Mouse (Mus musculus): ENCODE data around the gene Cplx3. TPM values are rescaled to one million over a fixed set of nuclear protein-coding genes. Genes with fewer than 3 reads are reported as not detected.

Gene Cplx3
- polyA plus RNA-seq, 1 experiment from 2014 or later: 3.1 TPM

DNA sequence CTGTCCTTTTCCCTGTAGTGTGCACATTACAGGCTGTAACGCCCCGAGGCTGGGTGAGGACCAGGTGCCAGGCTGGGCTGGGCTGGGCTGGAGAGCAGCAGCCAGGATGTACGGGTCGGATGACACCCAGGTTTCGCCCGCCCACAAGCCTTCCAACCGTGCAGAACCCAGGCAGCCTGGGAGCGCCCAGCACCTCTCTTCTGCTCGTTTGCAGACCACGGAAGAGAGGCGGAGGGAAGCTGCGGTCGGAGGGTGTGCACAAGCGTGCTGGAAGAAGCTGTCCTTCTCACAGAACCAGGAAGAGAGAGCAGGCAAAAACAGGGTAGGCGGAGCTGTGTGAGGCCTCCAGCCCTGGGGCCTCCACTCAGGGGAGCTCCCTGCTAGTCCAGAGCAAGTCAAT, 34.3 kb upstream of the Cplx3 start:
- H3K9ac ChIP-seq (ENCODE audit: low read length): peak overlapping the region; percentile 31; the same call in 1 of the 2 replicates
- H3K4me1 ChIP-seq (ENCODE audit: control insufficient read depth, insufficient read depth, low read length): peaks cover 47% of the 10 kb centered on the region
- 0 out of 2 replicates have a peak overlapping the region, but pooled peaks have one; percentile 7 for H3K27ac ChIP-seq (ENCODE audit: low read depth, low read length)
- DNase-seq (ENCODE audit: low spot score, missing footprints) (no peak), ATAC-seq (ENCODE audit: low FRiP score) (no peak)
- H3K4me3 ChIP-seq (ENCODE audit: low read depth, low read length): no peak overlapping the region
- no peaks in the 10 kb centered on the region for H3K36me3 ChIP-seq (ENCODE audit: control insufficient read depth, insufficient read depth, low read length)
- peak overlapping the region; percentile 8; the same call in 1 of the 2 replicates for H3K4me2 ChIP-seq
- H3K27me3 ChIP-seq (ENCODE audit: control insufficient read depth, insufficient read depth, low read length): no peaks in the 10 kb centered on the region
- no peaks in the 10 kb centered on the region for H3K9me3 ChIP-seq (ENCODE audit: control insufficient read depth, low read length)
- WGBS: 32% methylated on average over 15 of the region's 15 CpGs

DNA sequence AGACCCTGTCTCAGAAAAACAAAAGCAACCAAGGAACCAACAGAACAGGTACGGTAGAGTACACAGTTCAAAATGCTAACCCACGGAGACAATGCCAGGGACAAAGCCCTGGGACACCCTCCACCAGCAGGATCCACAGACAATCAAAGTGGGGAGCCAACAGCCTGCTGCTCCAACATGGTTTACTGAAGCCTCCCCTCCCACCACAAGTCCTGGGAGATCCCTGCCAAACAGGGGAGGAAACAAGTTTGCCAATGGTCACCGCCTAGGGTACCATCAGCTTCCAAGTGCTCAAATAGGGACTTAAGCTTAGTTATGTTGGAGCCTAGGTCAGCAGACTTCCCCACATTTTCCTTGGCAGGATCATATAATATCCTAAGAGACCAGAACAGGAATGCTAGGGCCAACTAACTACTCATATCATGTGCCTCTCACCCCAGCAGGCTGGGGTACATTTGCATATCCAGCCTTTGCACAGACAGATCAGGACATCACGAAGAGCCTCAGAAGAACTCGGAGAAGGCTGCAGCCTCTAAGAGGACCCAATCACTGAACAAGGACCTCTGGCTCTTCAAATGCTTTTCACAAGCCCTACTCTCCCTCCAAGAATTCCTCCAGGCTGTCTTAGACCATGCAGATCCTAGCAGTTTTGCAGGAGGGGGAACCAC, 33.7 kb upstream of the Cplx3 start:
- Histone ChIP-seq H3K4me2 (peak overlapping the region; percentile 8; the same call in 1 of the 2 replicates), H3K9ac (ENCODE audit: low read length) (peak overlapping the region; percentile 31; the same call in 1 of the 2 replicates), H3K9me3 (ENCODE audit: control insufficient read depth, low read length) (no peaks in the 10 kb centered on the region), H3K36me3 (ENCODE audit: control insufficient read depth, insufficient read depth, low read length) (no peaks in the 10 kb centered on the region), H3K4me1 (ENCODE audit: control insufficient read depth, insufficient read depth, low read length) (peaks cover 47% of the 10 kb centered on the region), H3K27ac (ENCODE audit: low read depth, low read length) (0 out of 2 replicates have a peak overlapping the region, but pooled peaks have one; percentile 7), H3K27me3 (ENCODE audit: control insufficient read depth, insufficient read depth, low read length) (no peaks in the 10 kb centered on the region), H3K4me3 (ENCODE audit: low read depth, low read length) (no peak overlapping the region)
- WGBS: 81% methylated on average over 5 of the region's 5 CpGs
- no peak for DNase-seq (ENCODE audit: low spot score, missing footprints)
- ATAC-seq (ENCODE audit: low FRiP score): no peak

DNA sequence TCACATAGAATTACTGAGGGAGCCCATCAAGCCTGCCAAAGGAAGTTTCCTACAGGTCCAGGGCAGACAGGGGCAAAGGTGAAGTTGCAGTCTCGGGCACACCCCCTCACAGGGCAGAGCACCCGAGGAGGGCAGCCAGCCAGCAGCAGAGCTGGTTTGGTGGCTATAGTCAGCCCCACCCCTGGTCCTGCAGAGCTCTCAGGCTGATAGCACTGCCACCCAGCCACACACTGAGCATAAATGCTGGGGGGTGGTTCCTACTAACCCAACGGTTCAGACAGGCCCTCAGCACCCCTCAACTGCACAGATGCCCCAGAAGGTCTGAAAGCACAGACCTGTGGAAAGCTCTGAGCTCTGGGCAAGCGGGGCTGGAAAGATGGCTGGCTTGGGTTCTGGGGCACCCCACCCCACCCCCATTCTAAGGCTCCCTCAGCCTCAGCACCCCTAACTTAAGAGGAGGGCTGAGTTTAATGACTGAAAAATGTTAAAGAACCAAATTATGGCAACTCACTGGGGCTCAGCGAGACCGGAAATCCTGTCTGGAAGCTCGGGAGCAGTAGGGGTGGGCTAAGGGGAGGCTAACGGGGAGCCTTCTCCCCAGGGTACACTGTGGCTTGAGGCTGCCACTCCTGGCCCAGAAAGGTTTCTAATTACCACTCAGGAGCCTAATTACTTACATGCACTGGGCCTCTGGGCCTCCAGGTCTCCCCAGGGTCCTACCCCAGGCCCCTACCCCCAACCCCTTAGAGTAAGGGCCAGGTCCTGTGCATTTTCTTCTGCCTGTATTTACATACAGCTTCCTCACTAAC, 32.8 kb upstream of the Cplx3 start:
- Histone ChIP-seq H3K4me3 (ENCODE audit: low read depth, low read length) (no peak overlapping the region), H3K9me3 (ENCODE audit: control insufficient read depth, low read length) (no peaks in the 10 kb centered on the region), H3K9ac (ENCODE audit: low read length) (no peak overlapping the region), H3K27ac (ENCODE audit: low read depth, low read length) (no peak overlapping the region; the same call in 1 of the 2 replicates), H3K36me3 (ENCODE audit: control insufficient read depth, insufficient read depth, low read length) (no peaks in the 10 kb centered on the region), H3K4me2 (no peak overlapping the region), H3K4me1 (ENCODE audit: control insufficient read depth, insufficient read depth, low read length) (peaks cover 42% of the 10 kb centered on the region), H3K27me3 (ENCODE audit: control insufficient read depth, insufficient read depth, low read length) (no peaks in the 10 kb centered on the region)
- ATAC-seq (ENCODE audit: low FRiP score) (no peak), DNase-seq (ENCODE audit: low spot score, missing footprints) (no peak)
- 54% methylated on average over 8 of the region's 8 CpGs for WGBS

DNA sequence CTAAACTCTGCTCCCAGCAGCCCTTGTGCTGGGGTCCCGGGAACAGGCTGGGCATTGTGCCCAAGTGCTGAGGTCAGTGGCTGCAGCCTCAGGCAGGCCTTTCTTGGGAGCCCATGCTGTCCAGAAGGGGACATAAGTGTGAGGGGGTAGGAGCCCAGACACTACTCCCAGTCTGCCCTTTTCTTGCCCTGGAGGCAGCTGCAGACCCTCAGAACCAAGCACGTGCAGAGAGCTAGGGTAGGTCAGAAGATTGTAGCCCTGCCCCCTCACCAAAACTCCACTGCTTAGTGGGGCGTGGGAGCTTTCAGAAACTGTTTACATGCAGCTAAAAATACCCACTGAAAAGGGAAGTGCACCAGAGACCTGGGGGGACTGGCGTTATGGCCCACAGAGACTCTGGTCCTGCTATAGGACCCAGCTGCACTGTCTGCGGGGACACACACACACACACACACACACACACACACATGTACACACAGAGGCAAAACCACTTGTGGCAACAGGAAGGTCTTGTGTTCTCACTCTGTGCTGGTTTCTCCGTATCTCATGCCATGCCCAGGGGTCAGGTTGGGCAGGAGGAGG, 31.8 kb upstream of the Cplx3 start:
- H3K9me3 ChIP-seq (ENCODE audit: control insufficient read depth, low read length): no peaks in the 10 kb centered on the region
- 72% methylated on average over 6 of the region's 6 CpGs for WGBS
- no peak overlapping the region for H3K4me3 ChIP-seq (ENCODE audit: low read depth, low read length)
- DNase-seq (ENCODE audit: low spot score, missing footprints): no peak
- no peak for ATAC-seq (ENCODE audit: low FRiP score)
- no peaks in the 10 kb centered on the region for H3K36me3 ChIP-seq (ENCODE audit: control insufficient read depth, insufficient read depth, low read length)
- H3K9ac ChIP-seq (ENCODE audit: low read length): no peak overlapping the region
- no peak overlapping the region; the same call in 1 of the 2 replicates for H3K27ac ChIP-seq (ENCODE audit: low read depth, low read length)
- H3K27me3 ChIP-seq (ENCODE audit: control insufficient read depth, insufficient read depth, low read length): no peaks in the 10 kb centered on the region
- H3K4me2 ChIP-seq: no peak overlapping the region
- H3K4me1 ChIP-seq (ENCODE audit: control insufficient read depth, insufficient read depth, low read length): peaks cover 32% of the 10 kb centered on the region

DNA sequence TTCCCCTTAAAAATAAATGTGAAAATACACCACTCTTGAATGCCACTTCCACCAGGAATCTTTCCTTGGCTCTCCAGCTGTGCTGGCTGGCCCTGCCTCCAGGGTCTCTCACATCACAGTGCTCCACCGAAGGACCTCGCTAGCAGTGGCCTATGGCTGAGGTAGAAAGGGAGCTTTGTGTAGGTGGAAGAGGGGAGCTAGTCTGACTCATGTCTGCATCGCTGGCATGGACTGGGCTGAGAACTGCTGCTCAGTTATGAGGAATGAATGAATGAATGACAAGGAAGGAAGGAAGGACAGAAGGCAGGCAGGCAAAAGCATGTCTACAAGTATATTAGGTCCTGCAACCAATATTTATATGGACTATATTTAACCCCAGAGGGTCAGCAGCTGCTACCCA, 31.2 kb upstream of the Cplx3 start:
- Histone ChIP-seq H3K36me3 (ENCODE audit: control insufficient read depth, insufficient read depth, low read length) (no peaks in the 10 kb centered on the region), H3K4me2 (no peak overlapping the region), H3K4me1 (ENCODE audit: control insufficient read depth, insufficient read depth, low read length) (peaks cover 29% of the 10 kb centered on the region), H3K27ac (ENCODE audit: low read depth, low read length) (no peak overlapping the region; the same call in 1 of the 2 replicates), H3K27me3 (ENCODE audit: control insufficient read depth, insufficient read depth, low read length) (no peaks in the 10 kb centered on the region), H3K9me3 (ENCODE audit: control insufficient read depth, low read length) (no peaks in the 10 kb centered on the region), H3K4me3 (ENCODE audit: low read depth, low read length) (no peak overlapping the region), H3K9ac (ENCODE audit: low read length) (no peak overlapping the region)
- WGBS: 72% methylated on average over 3 of the region's 3 CpGs
- ATAC-seq (ENCODE audit: low FRiP score) (no peak), DNase-seq (ENCODE audit: low spot score, missing footprints) (no peak)

DNA sequence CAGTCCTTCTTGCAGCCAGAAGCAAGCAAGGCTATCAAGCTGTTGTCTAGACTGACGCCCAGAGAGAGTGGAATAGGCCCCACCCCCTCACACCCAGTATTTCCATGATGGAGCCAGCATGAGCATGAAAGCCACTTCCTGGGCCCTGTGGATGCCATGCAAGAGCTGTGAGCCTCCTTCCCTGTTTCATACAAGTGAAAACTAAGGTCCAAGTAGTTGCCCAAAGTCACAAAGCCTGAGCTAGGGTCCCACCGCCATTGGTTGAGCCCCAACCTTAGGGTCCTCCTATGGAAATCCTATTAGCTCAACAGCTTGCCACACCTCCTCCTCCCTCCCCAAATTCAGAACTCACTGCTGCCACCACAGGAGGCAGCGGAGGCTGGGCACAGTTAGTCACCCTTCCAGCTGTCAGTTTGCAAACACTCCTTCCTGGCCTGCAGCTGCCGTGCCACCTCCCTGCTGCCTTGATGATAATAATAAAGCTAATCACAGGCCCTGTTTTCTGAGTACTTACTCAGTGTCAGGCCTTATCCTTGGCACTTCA, 27.5 kb upstream of the Cplx3 start:
- no peak for DNase-seq (ENCODE audit: low spot score, missing footprints)
- H3K36me3 ChIP-seq (ENCODE audit: control insufficient read depth, insufficient read depth, low read length): peaks cover 10% of the 10 kb centered on the region; the same call in 1 of the 2 replicates
- WGBS: 46% methylated on average over 4 of the region's 4 CpGs
- no peaks in the 10 kb centered on the region for H3K27me3 ChIP-seq (ENCODE audit: control insufficient read depth, insufficient read depth, low read length)
- no peak overlapping the region for H3K27ac ChIP-seq (ENCODE audit: low read depth, low read length)
- no peak overlapping the region for H3K4me3 ChIP-seq (ENCODE audit: low read depth, low read length)
- H3K4me2 ChIP-seq: no peak overlapping the region
- no peaks in the 10 kb centered on the region for H3K9me3 ChIP-seq (ENCODE audit: control insufficient read depth, low read length)
- no peak for ATAC-seq (ENCODE audit: low FRiP score)
- no peak overlapping the region for H3K9ac ChIP-seq (ENCODE audit: low read length)
- H3K4me1 ChIP-seq (ENCODE audit: control insufficient read depth, insufficient read depth, low read length): peaks cover 4% of the 10 kb centered on the region; the same call in 1 of the 2 replicates

DNA sequence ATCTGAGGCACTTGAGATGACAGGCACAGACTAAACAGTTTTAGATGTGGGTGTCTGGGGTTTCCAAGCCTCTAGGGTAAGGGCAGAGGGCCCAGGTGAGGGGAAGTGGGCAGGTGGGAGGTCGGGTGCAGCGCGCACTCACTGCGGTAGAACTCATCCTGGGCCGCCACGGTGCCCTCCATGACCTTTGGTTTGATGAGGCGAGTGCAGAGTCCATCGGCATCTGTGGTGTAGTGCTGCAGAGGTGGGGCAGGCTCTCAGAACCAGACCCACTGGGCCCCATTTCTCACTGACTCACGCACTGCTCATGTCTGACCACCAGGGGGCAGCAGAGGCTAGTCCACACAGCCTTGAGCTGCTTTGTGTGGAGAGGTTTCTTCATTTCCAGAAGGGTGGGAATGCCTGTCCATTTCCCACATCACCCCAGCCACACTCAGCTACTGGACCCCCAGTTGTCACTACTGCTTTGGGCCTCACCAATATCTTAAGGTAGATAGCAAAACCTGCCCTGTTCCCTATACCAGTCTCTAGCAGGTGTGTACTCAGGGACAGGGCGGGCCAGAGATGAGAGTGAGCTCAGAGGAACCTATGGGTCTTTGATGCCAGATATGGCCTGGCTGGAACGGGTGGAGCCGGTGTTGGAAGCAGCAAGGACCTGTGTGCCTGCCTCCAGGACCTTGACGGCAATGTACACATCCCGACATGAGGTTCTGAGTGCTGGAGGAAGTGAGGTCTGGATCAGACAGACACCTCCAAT, 23.2 kb upstream of the Cplx3 start:
- Histone ChIP-seq H3K4me1 (ENCODE audit: control insufficient read depth, insufficient read depth, low read length) (no peaks in the 10 kb centered on the region; the same call in 1 of the 2 replicates), H3K9ac (ENCODE audit: low read length) (no peak overlapping the region), H3K4me3 (ENCODE audit: low read depth, low read length) (no peak overlapping the region), H3K4me2 (no peak overlapping the region), H3K36me3 (ENCODE audit: control insufficient read depth, insufficient read depth, low read length) (peaks cover 33% of the 10 kb centered on the region), H3K27ac (ENCODE audit: low read depth, low read length) (no peak overlapping the region; the same call in 1 of the 2 replicates), H3K9me3 (ENCODE audit: control insufficient read depth, low read length) (no peaks in the 10 kb centered on the region), H3K27me3 (ENCODE audit: control insufficient read depth, insufficient read depth, low read length) (no peaks in the 10 kb centered on the region)
- ATAC-seq (ENCODE audit: low FRiP score) (peak; percentile 77), DNase-seq (ENCODE audit: low spot score, missing footprints) (peak; percentile 95)
- WGBS: 72% methylated on average over 14 of the region's 14 CpGs

DNA sequence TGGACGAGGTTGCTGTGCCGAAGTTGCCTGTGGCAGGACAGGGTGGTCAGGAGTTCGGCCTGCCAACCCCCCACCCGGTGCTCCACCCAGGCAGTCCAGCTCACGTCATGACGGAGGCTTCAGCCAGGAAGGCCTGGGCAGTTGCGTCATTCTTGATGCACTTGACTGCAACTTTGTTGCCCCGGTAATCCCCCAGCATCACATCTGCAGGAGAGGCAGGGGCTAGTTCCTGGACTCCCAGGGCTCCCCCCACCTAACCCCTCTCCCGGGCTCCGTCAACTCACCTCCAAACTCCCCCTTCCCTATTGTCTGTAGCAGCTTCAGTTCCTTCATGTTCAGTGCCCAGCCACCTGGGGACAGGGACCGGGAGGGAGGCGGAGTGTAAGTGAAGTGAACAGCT, 22.6 kb upstream of the Cplx3 start:
- Histone ChIP-seq H3K4me3 (ENCODE audit: low read depth, low read length) (no peak overlapping the region), H3K4me2 (no peak overlapping the region), H3K4me1 (ENCODE audit: control insufficient read depth, insufficient read depth, low read length) (no peaks in the 10 kb centered on the region; the same call in 1 of the 2 replicates), H3K27me3 (ENCODE audit: control insufficient read depth, insufficient read depth, low read length) (no peaks in the 10 kb centered on the region), H3K9me3 (ENCODE audit: control insufficient read depth, low read length) (no peaks in the 10 kb centered on the region), H3K9ac (ENCODE audit: low read length) (no peak overlapping the region), H3K27ac (ENCODE audit: low read depth, low read length) (no peak overlapping the region), H3K36me3 (ENCODE audit: control insufficient read depth, insufficient read depth, low read length) (peaks cover 33% of the 10 kb centered on the region)
- no peak for ATAC-seq (ENCODE audit: low FRiP score)
- WGBS: 92% methylated on average over 12 of the region's 12 CpGs
- DNase-seq (ENCODE audit: low spot score, missing footprints): no peak
